Mouse (Mus musculus): ENCODE measurements around the gene Klhdc7a. TPM values are rescaled to one million over a fixed set of nuclear protein-coding genes. Genes with fewer than 3 reads are reported as not detected.

Gene Klhdc7a
- polyA plus RNA-seq, 1 experiment from 2014 or later = 1.0 TPM

DNA sequence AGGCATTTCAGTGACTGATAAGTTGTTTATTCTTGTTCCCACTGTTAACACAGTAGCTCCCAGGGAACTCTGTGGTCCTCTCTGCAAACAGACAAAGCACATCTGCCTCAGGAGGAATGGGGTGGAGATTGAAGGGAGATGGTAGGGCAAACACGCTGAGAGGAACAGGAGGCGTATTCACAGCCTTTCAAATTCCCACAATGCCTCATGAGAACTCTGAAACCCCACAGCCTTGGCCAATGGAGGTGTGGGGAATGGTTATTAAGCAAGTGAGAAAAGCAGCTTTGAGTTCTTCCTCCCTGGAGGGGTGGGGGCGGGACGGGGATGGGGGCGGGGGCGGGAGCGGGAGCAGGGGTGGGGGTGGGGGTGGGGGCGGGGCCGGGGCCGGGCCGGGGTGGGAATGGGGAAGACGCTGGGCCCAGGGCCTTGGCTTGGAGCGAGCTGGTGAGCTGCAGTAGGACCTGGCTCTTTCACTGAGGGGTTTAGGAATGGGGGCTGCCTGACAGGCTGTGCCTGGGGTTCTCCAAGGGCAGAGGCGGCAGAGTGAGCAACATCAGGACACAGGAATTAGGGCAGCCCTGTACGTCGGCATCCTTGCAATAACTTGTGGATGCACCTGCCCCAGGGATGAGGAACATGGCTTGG lies 25.4 kb upstream of the Klhdc7a start:
- Histone ChIP-seq H3K4me2 (ENCODE audit: low read depth, low read length) (no peak overlapping the region), H3K36me3 (ENCODE audit: control insufficient read depth, insufficient read depth) (no peaks in the 10 kb centered on the region), H3K4me1 (ENCODE audit: control insufficient read depth, low read depth, low read length) (no peaks in the 10 kb centered on the region), H3K9ac (ENCODE audit: low read depth, low read length) (no peak overlapping the region), H3K27me3 (ENCODE audit: control insufficient read depth, insufficient read depth, low read depth, low read length) (no peaks in the 10 kb centered on the region), H3K4me3 (ENCODE audit: low read depth, low read length) (no peak overlapping the region), H3K27ac (ENCODE audit: low read length) (no peak overlapping the region), H3K9me3 (replicated peaks; ENCODE audit: control insufficient read depth, low read length) (no peaks in the 10 kb centered on the region)
- ATAC-seq (ENCODE audit: low read depth) = no peak
- 18% methylated on average over 7 of the region's 16 CpGs for WGBS (ENCODE audit: insufficient replicate concordance)

GRCm38 (mm10) chr4:139986913-139987312 lies 19.1 kb upstream of the Klhdc7a start:
- no peaks in the 10 kb centered on the region for H3K36me3 ChIP-seq (ENCODE audit: control insufficient read depth, insufficient read depth)
- H3K4me2 ChIP-seq (ENCODE audit: low read depth, low read length) = no peak overlapping the region
- H3K4me3 ChIP-seq (ENCODE audit: low read depth, low read length) = no peak overlapping the region
- no peak overlapping the region for H3K9ac ChIP-seq (ENCODE audit: low read depth, low read length)
- H3K27me3 ChIP-seq (ENCODE audit: control insufficient read depth, insufficient read depth, low read depth, low read length) = no peaks in the 10 kb centered on the region
- no peak for ATAC-seq (ENCODE audit: low read depth)
- H3K9me3 ChIP-seq (replicated peaks; ENCODE audit: control insufficient read depth, low read length) = no peaks in the 10 kb centered on the region
- WGBS (ENCODE audit: insufficient replicate concordance) = 42% methylated on average over 7 of the region's 7 CpGs
- H3K4me1 ChIP-seq (ENCODE audit: control insufficient read depth, low read depth, low read length) = no peaks in the 10 kb centered on the region
- H3K27ac ChIP-seq (ENCODE audit: low read length) = no peak overlapping the region

DNA sequence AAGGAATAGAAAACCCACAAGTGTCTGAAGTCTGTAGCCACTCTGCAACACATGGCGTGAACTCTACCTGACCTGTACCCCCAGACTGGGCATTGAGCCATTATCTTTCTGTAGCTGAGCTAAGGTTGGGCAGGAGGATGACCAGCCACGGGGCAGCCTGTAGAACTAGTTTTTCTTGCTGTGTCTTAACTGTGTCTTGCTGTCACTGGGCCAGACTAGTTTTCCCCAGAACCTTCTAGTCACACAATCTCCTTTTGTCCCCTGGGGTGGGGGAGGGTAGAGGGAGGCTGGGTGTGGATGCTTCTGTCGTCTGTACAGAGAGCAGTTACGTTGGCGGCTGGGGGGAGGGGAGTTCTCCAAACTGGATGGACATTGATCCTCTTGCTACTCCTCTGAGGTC lies 10.9 kb upstream of the Klhdc7a start:
- H3K4me3 ChIP-seq (ENCODE audit: low read depth, low read length) = no peak overlapping the region
- no peaks in the 10 kb centered on the region for H3K36me3 ChIP-seq (ENCODE audit: control insufficient read depth, insufficient read depth)
- H3K9me3 ChIP-seq (replicated peaks; ENCODE audit: control insufficient read depth, low read length) = no peaks in the 10 kb centered on the region
- no peaks in the 10 kb centered on the region for H3K27me3 ChIP-seq (ENCODE audit: control insufficient read depth, insufficient read depth, low read depth, low read length)
- 41% methylated on average over 5 of the region's 5 CpGs for WGBS (ENCODE audit: insufficient replicate concordance)
- H3K27ac ChIP-seq (ENCODE audit: low read length) = no peak overlapping the region
- H3K4me1 ChIP-seq (ENCODE audit: control insufficient read depth, low read depth, low read length) = no peaks in the 10 kb centered on the region; the same call in 1 of the 2 replicates
- no peak overlapping the region for H3K9ac ChIP-seq (ENCODE audit: low read depth, low read length)
- 0 out of 2 replicates have a peak, but pooled peaks have one; percentile 13 for ATAC-seq (ENCODE audit: low read depth)
- no peak overlapping the region for H3K4me2 ChIP-seq (ENCODE audit: low read depth, low read length)

GRCm38 (mm10) chr4:139977308-139977781 lies 9.5 kb upstream of the Klhdc7a start:
- WGBS (ENCODE audit: insufficient replicate concordance) = 14% methylated on average over 5 of the region's 5 CpGs
- no peaks in the 10 kb centered on the region; the same call in 1 of the 2 replicates for H3K4me1 ChIP-seq (ENCODE audit: control insufficient read depth, low read depth, low read length)
- no peaks in the 10 kb centered on the region for H3K36me3 ChIP-seq (ENCODE audit: control insufficient read depth, insufficient read depth)
- no peak overlapping the region for H3K9ac ChIP-seq (ENCODE audit: low read depth, low read length)
- H3K27ac ChIP-seq (ENCODE audit: low read length) = no peak overlapping the region
- H3K27me3 ChIP-seq (ENCODE audit: control insufficient read depth, insufficient read depth, low read depth, low read length) = no peaks in the 10 kb centered on the region
- no peak overlapping the region for H3K4me2 ChIP-seq (ENCODE audit: low read depth, low read length)
- H3K9me3 ChIP-seq (replicated peaks; ENCODE audit: control insufficient read depth, low read length) = no peaks in the 10 kb centered on the region
- H3K4me3 ChIP-seq (ENCODE audit: low read depth, low read length) = no peak overlapping the region
- ATAC-seq (ENCODE audit: low read depth) = no peak

DNA sequence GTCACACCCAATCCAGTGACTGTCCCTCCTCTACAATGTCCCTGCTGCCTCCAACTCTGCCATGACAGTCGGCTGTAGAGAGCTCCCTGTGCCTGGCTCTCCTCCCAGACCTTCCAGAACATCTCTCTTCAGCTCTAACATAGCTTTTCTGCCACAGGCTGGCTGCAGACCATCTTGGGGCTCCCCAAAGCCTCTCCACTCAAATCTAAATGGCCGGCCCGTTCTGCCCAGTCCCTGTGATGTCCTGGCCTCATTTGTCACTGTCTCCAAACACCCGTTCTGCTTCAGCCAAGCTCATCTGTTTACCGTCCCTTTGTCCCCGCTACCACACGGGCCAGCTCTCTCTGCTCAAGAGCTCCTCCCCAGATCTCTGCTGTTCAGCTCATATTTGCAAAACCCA lies 6.7 kb upstream of the Klhdc7a start:
- WGBS (ENCODE audit: insufficient replicate concordance) = 23% methylated on average over 7 of the region's 7 CpGs
- no peak overlapping the region for H3K27ac ChIP-seq (ENCODE audit: low read length)
- ATAC-seq (ENCODE audit: low read depth) = no peak
- no peaks in the 10 kb centered on the region; the same call in 1 of the 2 replicates for H3K4me1 ChIP-seq (ENCODE audit: control insufficient read depth, low read depth, low read length)
- no peaks in the 10 kb centered on the region for H3K9me3 ChIP-seq (replicated peaks; ENCODE audit: control insufficient read depth, low read length)
- no peak overlapping the region for H3K4me2 ChIP-seq (ENCODE audit: low read depth, low read length)
- H3K4me3 ChIP-seq (ENCODE audit: low read depth, low read length) = no peak overlapping the region
- H3K27me3 ChIP-seq (ENCODE audit: control insufficient read depth, insufficient read depth, low read depth, low read length) = no peaks in the 10 kb centered on the region
- H3K9ac ChIP-seq (ENCODE audit: low read depth, low read length) = no peak overlapping the region
- H3K36me3 ChIP-seq (ENCODE audit: control insufficient read depth, insufficient read depth) = no peaks in the 10 kb centered on the region

GRCm38 (mm10) chr4:139967475-139967891 lies 343 bp downstream of the Klhdc7a start:
- peak overlapping the region; percentile 41 for H3K4me2 ChIP-seq (ENCODE audit: low read depth, low read length)
- no peaks in the 10 kb centered on the region for H3K4me1 ChIP-seq (ENCODE audit: control insufficient read depth, low read depth, low read length)
- whole genome bisulfite sequencing (ENCODE audit: insufficient replicate concordance) = 25% methylated on average over 10 of the region's 10 CpGs
- H3K36me3 ChIP-seq (ENCODE audit: control insufficient read depth, insufficient read depth) = no peaks in the 10 kb centered on the region
- peak overlapping the region; percentile 41 for H3K4me3 ChIP-seq (ENCODE audit: low read depth, low read length)
- no peaks in the 10 kb centered on the region for H3K27me3 ChIP-seq (ENCODE audit: control insufficient read depth, insufficient read depth, low read depth, low read length)
- peak; percentile 85 for ATAC-seq (ENCODE audit: low read depth)
- no peak overlapping the region for H3K9ac ChIP-seq (ENCODE audit: low read depth, low read length)
- no peaks in the 10 kb centered on the region for H3K9me3 ChIP-seq (replicated peaks; ENCODE audit: control insufficient read depth, low read length)
- H3K27ac ChIP-seq (ENCODE audit: low read length) = peak overlapping the region; percentile 78

GRCm38 (mm10) chr4:139966981-139967380 lies 845 bp downstream of the Klhdc7a start:
- Histone ChIP-seq H3K27ac (ENCODE audit: low read length) (peak overlapping the region; percentile 25), H3K4me1 (ENCODE audit: control insufficient read depth, low read depth, low read length) (no peaks in the 10 kb centered on the region), H3K9ac (ENCODE audit: low read depth, low read length) (no peak overlapping the region), H3K9me3 (replicated peaks; ENCODE audit: control insufficient read depth, low read length) (no peaks in the 10 kb centered on the region), H3K27me3 (ENCODE audit: control insufficient read depth, insufficient read depth, low read depth, low read length) (no peaks in the 10 kb centered on the region), H3K4me3 (ENCODE audit: low read depth, low read length) (peak overlapping the region; percentile 41), H3K36me3 (ENCODE audit: control insufficient read depth, insufficient read depth) (no peaks in the 10 kb centered on the region), H3K4me2 (ENCODE audit: low read depth, low read length) (peak overlapping the region; percentile 39)
- 46% methylated on average over 3 of the region's 3 CpGs for WGBS (ENCODE audit: insufficient replicate concordance)
- no peak for ATAC-seq (ENCODE audit: low read depth)

DNA sequence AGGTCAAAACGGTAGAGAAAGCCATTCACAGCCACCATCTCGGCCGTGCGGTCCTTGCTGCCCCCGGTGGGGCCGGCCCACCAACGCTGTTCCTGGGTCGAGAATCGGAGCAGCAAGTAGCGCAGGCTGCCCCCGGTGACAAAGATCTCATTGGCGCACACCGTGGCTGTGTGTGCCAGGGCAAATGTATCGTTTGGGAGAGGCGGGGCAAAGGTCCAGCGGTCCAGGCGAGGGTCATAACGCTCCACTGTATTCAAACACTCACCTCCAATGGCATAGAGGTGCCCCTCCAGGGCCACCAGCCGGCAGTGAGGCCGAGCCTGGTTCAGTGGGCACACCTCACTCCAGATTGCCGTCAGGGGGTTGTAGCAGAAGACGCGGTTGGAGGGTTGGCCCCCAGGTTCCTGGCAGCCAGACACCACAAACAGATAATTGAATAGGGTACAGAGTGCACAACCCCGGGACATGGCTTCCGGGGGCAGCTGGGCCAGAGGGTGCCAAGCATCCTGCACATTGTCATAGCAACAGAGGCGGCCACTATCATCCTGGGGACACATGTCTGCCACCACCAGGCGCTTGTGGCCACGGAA lies 2.1 kb downstream of the Klhdc7a start:
- Histone ChIP-seq H3K9me3 (replicated peaks; ENCODE audit: control insufficient read depth, low read length) (no peaks in the 10 kb centered on the region), H3K27me3 (ENCODE audit: control insufficient read depth, insufficient read depth, low read depth, low read length) (no peaks in the 10 kb centered on the region), H3K27ac (ENCODE audit: low read length) (no peak overlapping the region), H3K9ac (ENCODE audit: low read depth, low read length) (no peak overlapping the region), H3K4me2 (ENCODE audit: low read depth, low read length) (no peak overlapping the region), H3K4me1 (ENCODE audit: control insufficient read depth, low read depth, low read length) (no peaks in the 10 kb centered on the region), H3K4me3 (ENCODE audit: low read depth, low read length) (no peak overlapping the region), H3K36me3 (ENCODE audit: control insufficient read depth, insufficient read depth) (no peaks in the 10 kb centered on the region)
- 81% methylated on average over 28 of the region's 28 CpGs for WGBS (ENCODE audit: insufficient replicate concordance)
- no peak for ATAC-seq (ENCODE audit: low read depth)

- Histone ChIP-seq H3K4me2 (ENCODE audit: low read depth, low read length) (no peak overlapping the region), H3K36me3 (ENCODE audit: control insufficient read depth, insufficient read depth) (no peaks in the 10 kb centered on the region), H3K4me1 (ENCODE audit: control insufficient read depth, low read depth, low read length) (no peaks in the 10 kb centered on the region), H3K27me3 (ENCODE audit: control insufficient read depth, insufficient read depth, low read depth, low read length) (no peaks in the 10 kb centered on the region), H3K4me3 (ENCODE audit: low read depth, low read length) (no peak overlapping the region), H3K27ac (ENCODE audit: low read length) (no peak overlapping the region), H3K9ac (ENCODE audit: low read depth, low read length) (no peak overlapping the region), H3K9me3 (replicated peaks; ENCODE audit: control insufficient read depth, low read length) (no peaks in the 10 kb centered on the region)
- WGBS (ENCODE audit: insufficient replicate concordance) = 50% methylated on average over 5 of the region's 5 CpGs
- no peak for ATAC-seq (ENCODE audit: low read depth)
Observed at GRCm38 (mm10) chr4:139964406-139964805, 3.4 kb downstream of the Klhdc7a start.
